Mouse (Mus musculus) G1E-ER4 (cell line): ENCODE results near the gene Tead2. TPM values are rescaled to one million over a fixed set of nuclear protein-coding genes. Genes with fewer than 3 reads are reported as not detected.

Experiments used
- GATA1 ChIP-seq: IDR thresholded peaks from one replicate; pipeline ENCODE4 v1.8.0; 2012; ENCODE audit warnings: low read length, inconsistent platforms
- polyA plus RNA-seq: library from polyadenylated mRNA; stranded (reverse); fragments of >175 nt; gene quantifications from 2 replicates; pipeline ENCODE4 v1.2.3, GENCODE M21; 2012

Tead2 gene
- polyA plus RNA-seq, 1 experiment: not detected

- no peak for TF ChIP-seq GATA1
Observed at GRCm38 (mm10) chr7:45185921-45186320, 29.6 kb upstream of the Tead2 start.

- no peak for TF ChIP-seq GATA1
Observed at GRCm38 (mm10) chr7:45189600-45189999, 26.0 kb upstream of the Tead2 start.

- no peak for TF ChIP-seq GATA1
Observed at GRCm38 (mm10) chr7:45190186-45190585, 25.4 kb upstream of the Tead2 start.

GRCm38 (mm10) chr7:45191161-45191560, 24.4 kb upstream of the Tead2 start:
- no peak for TF ChIP-seq GATA1

- no peak for TF ChIP-seq GATA1
Observed at GRCm38 (mm10) chr7:45191803-45192363, 23.7 kb upstream of the Tead2 start.

- TF ChIP-seq GATA1: no peak
Observed at GRCm38 (mm10) chr7:45192585-45193310, 22.8 kb upstream of the Tead2 start.

- no peak for TF ChIP-seq GATA1
Observed at GRCm38 (mm10) chr7:45193406-45193805, 22.1 kb upstream of the Tead2 start.

- TF ChIP-seq GATA1: no peak
Observed at GRCm38 (mm10) chr7:45193871-45194785, 21.4 kb upstream of the Tead2 start.

GRCm38 (mm10) chr7:45195341-45196175, 20.0 kb upstream of the Tead2 start:
- TF ChIP-seq GATA1: no peak

- TF ChIP-seq GATA1: no peak
Observed at GRCm38 (mm10) chr7:45196176-45196535, 19.4 kb upstream of the Tead2 start.

- no peak for TF ChIP-seq GATA1
Observed at GRCm38 (mm10) chr7:45196994-45197393, 18.6 kb upstream of the Tead2 start.

GRCm38 (mm10) chr7:45198435-45198834, 17.1 kb upstream of the Tead2 start:
- no peak for TF ChIP-seq GATA1

GRCm38 (mm10) chr7:45198961-45199360, 16.6 kb upstream of the Tead2 start:
- TF ChIP-seq GATA1: no peak

GRCm38 (mm10) chr7:45202654-45203053, 12.9 kb upstream of the Tead2 start:
- no peak for TF ChIP-seq GATA1

- TF ChIP-seq GATA1: no peak
Observed at GRCm38 (mm10) chr7:45204380-45205143, 11.0 kb upstream of the Tead2 start, which contains the start of gene Ccdc155. Ccdc155 (minus strand) TSS chr7:45204892.
